Mouse (Mus musculus) CD4-positive, CD25-positive, alpha-beta regulatory T cell, adult 4 months (primary cell): ENCODE data around the gene Cttnbp2nl. TPM values are rescaled to one million over a fixed set of nuclear protein-coding genes. Genes with fewer than 3 reads are reported as not detected.
A peak's percentile ranks its signal among the peaks of the same experiment; 100 is the strongest.

Experiments used
- ATAC-seq: one replicate; pipeline ENCODE4 v1.8.0; 2017
- polyA plus RNA-seq, 2 experiments: library from polyadenylated mRNA; unstranded; fragments of 100-300 nt; shearing (Covaris generic); gene quantifications; one replicate each; pipeline ENCODE4 v1.2.1; 2017

Gene Cttnbp2nl
- polyA plus RNA-seq = under 1 TPM in 1 of 2 experiments, not detected in 1; 0.15 TPM

GRCm38 (mm10) chr3:105052937-105053697 is at the start of gene Cttnbp2nl:
Gene Cttnbp2nl (minus strand): TSS chr3:105053146.
- ATAC-seq = peak; percentile 91

- no peak for ATAC-seq
These were observed 47.3 kb upstream of the Cttnbp2nl start for GRCm38 (mm10) chr3:105100270-105100589.

GRCm38 (mm10) chr3:105099526-105100269 is 46.8 kb upstream of the Cttnbp2nl start:
- ATAC-seq = no peak

GRCm38 (mm10) chr3:105097581-105097980 is 44.6 kb upstream of the Cttnbp2nl start:
- no peak for ATAC-seq

GRCm38 (mm10) chr3:105095026-105095425 is 42.1 kb upstream of the Cttnbp2nl start:
- no peak for ATAC-seq

- ATAC-seq = no peak
These were observed 41.5 kb upstream of the Cttnbp2nl start for GRCm38 (mm10) chr3:105094448-105094847.

- ATAC-seq = no peak
These were observed 40.0 kb upstream of the Cttnbp2nl start for GRCm38 (mm10) chr3:105092721-105093505.

- ATAC-seq = no peak
These were observed 38.0 kb upstream of the Cttnbp2nl start for GRCm38 (mm10) chr3:105090981-105091380.

- no peak for ATAC-seq
These were observed 37.2 kb upstream of the Cttnbp2nl start for GRCm38 (mm10) chr3:105090147-105090546.

GRCm38 (mm10) chr3:105088638-105089037 is 35.7 kb upstream of the Cttnbp2nl start:
- ATAC-seq = no peak

- no peak for ATAC-seq
These were observed 34.4 kb upstream of the Cttnbp2nl start for GRCm38 (mm10) chr3:105087344-105087743.

GRCm38 (mm10) chr3:105078231-105078826 is 25.4 kb upstream of the Cttnbp2nl start:
- no peak for ATAC-seq

GRCm38 (mm10) chr3:105075796-105076195 is 22.9 kb upstream of the Cttnbp2nl start:
- no peak for ATAC-seq

- ATAC-seq = no peak
These were observed 19.6 kb upstream of the Cttnbp2nl start for GRCm38 (mm10) chr3:105072536-105072935.

- no peak for ATAC-seq
These were observed 18.3 kb upstream of the Cttnbp2nl start for GRCm38 (mm10) chr3:105071251-105071650.

GRCm38 (mm10) chr3:105070553-105070952 is 17.6 kb upstream of the Cttnbp2nl start:
- ATAC-seq = no peak

GRCm38 (mm10) chr3:105066544-105066943 is 13.6 kb upstream of the Cttnbp2nl start, which contains the start of gene 4930564D02Rik:
Gene 4930564D02Rik (plus strand): TSS chr3:105066844.
- ATAC-seq = no peak

GRCm38 (mm10) chr3:105062676-105063075 is 9.7 kb upstream of the Cttnbp2nl start:
- no peak for ATAC-seq

GRCm38 (mm10) chr3:105061991-105062390 is 9.0 kb upstream of the Cttnbp2nl start:
- no peak for ATAC-seq

GRCm38 (mm10) chr3:105061496-105061895 is 8.6 kb upstream of the Cttnbp2nl start:
- ATAC-seq = no peak

- ATAC-seq = no peak
These were observed 8.0 kb upstream of the Cttnbp2nl start for GRCm38 (mm10) chr3:105060992-105061391.

- no peak for ATAC-seq
These were observed 7.0 kb upstream of the Cttnbp2nl start for GRCm38 (mm10) chr3:105059911-105060310.
